Comparison of ENCODE assay signal across 10 mouse cellular contexts in the genomic region with DNA sequence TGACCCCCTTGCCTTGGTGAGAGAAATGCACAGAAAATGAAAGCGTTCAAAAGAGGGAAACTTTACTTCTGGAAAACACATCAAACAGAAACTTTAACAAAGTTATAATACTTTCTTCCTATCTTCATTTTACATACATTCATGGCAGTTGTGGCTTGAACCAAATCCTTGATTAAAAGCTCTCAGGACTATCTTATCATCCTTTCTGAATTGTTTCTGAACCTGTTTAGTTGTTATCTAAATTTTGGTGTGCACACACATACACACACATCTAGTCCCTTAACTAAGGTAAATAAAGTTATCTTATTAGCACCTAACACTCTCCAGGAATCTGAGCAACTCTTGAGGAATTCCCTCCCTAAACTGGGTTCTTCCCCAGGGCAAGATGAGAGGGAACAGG. TPM values are rescaled to one million over a fixed set of nuclear protein-coding genes. Genes with fewer than 3 reads are reported as not detected.
DNase-seq lines count a peak whose midpoint lies in the region; ATAC-seq and TF ChIP-seq lines count a peak whose summit lies in the region.
"Had no signal": no experiment of that assay in that cellular context is flagged by ENCODE, and none has a peak within 500 bp of the region (broad histone marks: within the 10 kb centered on the region; RNA-seq: fewer than 3 reads in every experiment).

No protein-coding gene starts in this region.

- no peak for TF ChIP-seq CTCF in gastrocnemius, adult 2 months (IDR thresholded peaks at IDR 0.05)

- no peak for ATAC-seq in limb, embryonic 12.5 days (ENCODE audit: insufficient number of reproducible peaks, insufficient read depth, low FRiP score, low TSS enrichment, low read depth)
- ATAC-seq in hindbrain, embryonic 16.5 days = no peak

- peaks cover 68% of the 10 kb centered on the region for H3K79me2 ChIP-seq in myocyte (ENCODE audit: control insufficient read depth, insufficient read depth)

- peak overlapping the region; percentile 97; the same call in 1 of the 2 replicates for H3K27ac ChIP-seq in gastrocnemius, adult 2 months
- H3K27ac ChIP-seq in limb, embryonic 12.5 days = no peak overlapping the region
- no peak overlapping the region for H3K27ac ChIP-seq in limb, embryonic 10.5 days
- H3K27ac ChIP-seq in hindbrain, embryonic 16.5 days (ENCODE audit: low read depth, low read length) = no peak overlapping the region

- peak overlapping the region; percentile 99 for H3K4me3 ChIP-seq in gastrocnemius, adult 2 months
- no peak overlapping the region for H3K4me3 ChIP-seq in limb, embryonic 12.5 days (replicated peaks)
- no peak overlapping the region for H3K4me3 ChIP-seq in limb, embryonic 10.5 days
- no peak overlapping the region for H3K4me3 ChIP-seq in hindbrain, embryonic 16.5 days (ENCODE audit: low read length)
- peak overlapping the region; percentile 53 for H3K4me3 ChIP-seq in myocyte

- no peak overlapping the region for H3ac ChIP-seq in myocyte (ENCODE audit: control insufficient read depth, insufficient read length)

- H3K27me3 ChIP-seq in limb, embryonic 12.5 days = no peaks in the 10 kb centered on the region
- H3K27me3 ChIP-seq in limb, embryonic 10.5 days (ENCODE audit: low read depth, poor library complexity, severe bottlenecking) = peaks cover 5% of the 10 kb centered on the region
- no peaks in the 10 kb centered on the region for H3K27me3 ChIP-seq in hindbrain, embryonic 16.5 days (replicated peaks; ENCODE audit: control insufficient read depth, insufficient read depth, low read length)
- no peaks in the 10 kb centered on the region for H3K27me3 ChIP-seq in myocyte (ENCODE audit: control insufficient read depth, insufficient read depth, insufficient read length)

- no peak for TF ChIP-seq POLR2A in myocyte (IDR thresholded peaks at IDR 0.05; ENCODE audit: insufficient read length, low read depth)

- H3K4me2 ChIP-seq in limb, embryonic 12.5 days = peak overlapping the region; percentile 81; the same call in 1 of the 2 replicates
- H3K4me2 ChIP-seq in hindbrain, embryonic 16.5 days (ENCODE audit: low read length) = peak overlapping the region; percentile 56
- peak overlapping the region; percentile 82 for H3K4me2 ChIP-seq in myocyte (ENCODE audit: low read depth)

- intact Hi-C loops in gastrocnemius, adult 2 months (cut with DNase I) = loop anchor here (5.0 kb wide), 2 partner anchors 48 to 113 kb away; a partner anchor contains a TSS

- no peaks in the 10 kb centered on the region for H3K9me3 ChIP-seq in limb, embryonic 12.5 days
- no peaks in the 10 kb centered on the region for H3K9me3 ChIP-seq in limb, embryonic 10.5 days (replicated peaks)
- no peaks in the 10 kb centered on the region for H3K9me3 ChIP-seq in hindbrain, embryonic 16.5 days (ENCODE audit: control insufficient read depth, low read length)

- H3K9ac ChIP-seq in limb, embryonic 12.5 days (replicated peaks) = no peak overlapping the region
- H3K9ac ChIP-seq in hindbrain, embryonic 16.5 days (ENCODE audit: low read depth, low read length) = no peak overlapping the region

- 73% methylated on average over 1 of the region's 1 CpGs for WGBS in limb, embryonic 12.5 days
- WGBS in limb, embryonic 10.5 days = 88% methylated on average over 1 of the region's 1 CpGs
- WGBS in hindbrain, embryonic 16.5 days = 93% methylated on average over 1 of the region's 1 CpGs

- H3K36me3 ChIP-seq in limb, embryonic 12.5 days = no peaks in the 10 kb centered on the region
- H3K36me3 ChIP-seq in limb, embryonic 10.5 days = no peaks in the 10 kb centered on the region
- H3K36me3 ChIP-seq in hindbrain, embryonic 16.5 days (ENCODE audit: control insufficient read depth, insufficient read depth, low read length) = no peaks in the 10 kb centered on the region
- no peaks in the 10 kb centered on the region for H3K36me3 ChIP-seq in myocyte (ENCODE audit: control insufficient read depth, insufficient read depth)

- H3K4me1 ChIP-seq in limb, embryonic 12.5 days (replicated peaks) = peaks cover 18% of the 10 kb centered on the region
- peaks cover 17% of the 10 kb centered on the region for H3K4me1 ChIP-seq in limb, embryonic 10.5 days
- H3K4me1 ChIP-seq in hindbrain, embryonic 16.5 days (ENCODE audit: control insufficient read depth, insufficient read depth, low read depth, low read length) = peaks cover 14% of the 10 kb centered on the region

- no peak for DNase-seq in gastrocnemius, adult 2 months
- no peak for DNase-seq in gastrocnemius, postnatal 4 days (ENCODE audit: low spot score in 2 of 2)
- no peak for DNase-seq in limb, embryonic 10.5 days (ENCODE audit: low spot score)
- no peak for DNase-seq in ovary, adult 18-20 months (ENCODE audit: low spot score)
- DNase-seq in spleen, postnatal 4 days (ENCODE audit: low spot score in 2 of 2) = no peak
- DNase-seq: cerebellum, adult 18-20 months; kidney, adult 9 months had no signal

TF ChIP-seq in myocyte, 11 proteins besides CTCF, POLR2A, EP300 and RAD21:
- no peak for TF ChIP-seq MAX (IDR thresholded peaks at IDR 0.05; ENCODE audit: low read depth)
- no peak for TF ChIP-seq TCF12 (IDR thresholded peaks at IDR 0.05; ENCODE audit: insufficient read depth, poor library complexity, severe bottlenecking)
- TF ChIP-seq E2F4 (IDR thresholded peaks at IDR 0.05; ENCODE audit: insufficient read depth) = no peak
- TF ChIP-seq CEBPB (IDR thresholded peaks at IDR 0.05; ENCODE audit: insufficient read depth, poor library complexity, severe bottlenecking) = no peak
- TF ChIP-seq REST (IDR thresholded peaks at IDR 0.05; ENCODE audit: insufficient read depth, insufficient read length) = no peak
- no peak for TF ChIP-seq SRF (IDR thresholded peaks at IDR 0.05; ENCODE audit: control insufficient read depth, insufficient read length, low read depth)
- TF ChIP-seq USF1 (IDR thresholded peaks at IDR 0.05; ENCODE audit: low read depth) = no peak
- no peak for TF ChIP-seq MYOG (IDR thresholded peaks at IDR 0.05; ENCODE audit: control insufficient read depth in 1 of 3, insufficient read depth in 1 of 3, insufficient read length in 2 of 3, low read depth in 2 of 3)
- TF ChIP-seq MYOD1 (IDR thresholded peaks at IDR 0.05; ENCODE audit: control insufficient read depth in 1 of 3, insufficient read length in 2 of 3, low read depth in 2 of 3) = no peak
- no peak for TF ChIP-seq TCF3 (IDR thresholded peaks at IDR 0.05; ENCODE audit: insufficient read length, low read depth)
- no peak for TF ChIP-seq POLR2AphosphoS2 (IDR thresholded peaks at IDR 0.05; ENCODE audit: insufficient read length, low read depth)

RNA-seq across cellular contexts. Expression of a gene that starts 2.6 kb away (rescaled TPM):
- 10 to 100 TPM; 57.3 to 88.0 TPM for total RNA-seq in gastrocnemius, adult 2 months (2021)
- total RNA-seq in gastrocnemius, postnatal 4 days (2021) = 10 to 100 TPM; 60.2 to 71.3 TPM
- polyA plus RNA-seq in limb, embryonic 12.5 days (2016; fragmentation: Nextera tagmentation; extraction: Ambion mirVana) = 33.5 and 35.6 TPM in 2 replicates
- 17.2 and 22.6 TPM in 2 replicates for polyA plus RNA-seq in limb, embryonic 10.5 days (2016; fragmentation: Nextera tagmentation; extraction: Ambion mirVana)
- polyA plus RNA-seq in hindbrain, embryonic 16.5 days (2015; fragmentation: Nextera tagmentation; extraction: Ambion mirVana) = 27.0 and 28.2 TPM in 2 replicates
- 15.1 TPM for polyA plus RNA-seq in myocyte (2012; fragmentation: generic; extraction: Trizol)

Comparison
In these comparisons a context has a peak if more than half of its experiments do, and no peak if none do; other contexts are left out.
1. H3K4me3 ChIP-seq: peak in gastrocnemius, adult 2 months (single experiment) and myocyte (single experiment); none in limb, embryonic 12.5 days (single experiment), limb, embryonic 10.5 days (single experiment) and hindbrain, embryonic 16.5 days (single experiment).
2. Peak in every context shown above with its lines, with median percentiles within 50 percentile points of each other: H3K4me2 ChIP-seq.